Mouse (Mus musculus) neural tube, embryonic 15.5 days (tissue): ENCODE measurements around the gene Cep126. TPM values are rescaled to one million over a fixed set of nuclear protein-coding genes. Genes with fewer than 3 reads are reported as not detected.

ENCODE experiments used
- ATAC-seq: fragments of 200-750 bp; cut with Nextera tagmentation; 2 replicates; pipeline ENCODE4 v1.8.0; 2017; ENCODE audit warnings: mild to moderate bottlenecking, moderate TSS enrichment, moderate library complexity; ENCODE audit not compliant: low FRiP score
- H3K27ac ChIP-seq: fragments of 300-500 bp; sonication (generic); replicated peaks from 2 replicates; pipeline ENCODE4 v1.5.1; 2015; ENCODE audit warnings: mild to moderate bottlenecking, inconsistent platforms
- H3K27me3 ChIP-seq: fragments of 300-500 bp; sonication (generic); replicated peaks from 2 replicates; pipeline ENCODE4 v1.6.1; 2015; ENCODE audit warnings: inconsistent platforms
- H3K36me3 ChIP-seq: fragments of 300-500 bp; sonication (generic); 2 replicates; pipeline ENCODE4 v1.6.1; 2015; ENCODE audit warnings: inconsistent platforms
- H3K4me1 ChIP-seq: fragments of 300-500 bp; sonication (generic); 2 replicates; pipeline ENCODE4 v1.6.1; 2015; ENCODE audit warnings: inconsistent platforms
- H3K4me2 ChIP-seq: fragments of 300-500 bp; sonication (generic); 2 replicates; pipeline ENCODE4 v1.6.1; 2015; ENCODE audit warnings: inconsistent platforms, mild to moderate bottlenecking, moderate library complexity
- H3K4me3 ChIP-seq: fragments of 300-500 bp; sonication (generic); replicated peaks from 2 replicates; pipeline ENCODE4 v1.5.1; 2015; ENCODE audit warnings: mild to moderate bottlenecking, inconsistent platforms
- H3K9ac ChIP-seq: fragments of 300-500 bp; sonication (generic); replicated peaks from 2 replicates; pipeline ENCODE4 v1.6.1; 2015; ENCODE audit warnings: mild to moderate bottlenecking, inconsistent platforms
- H3K9me3 ChIP-seq: fragments of 300-500 bp; sonication (generic); replicated peaks from 2 replicates; pipeline ENCODE4 v1.6.1; 2016; ENCODE audit warnings: inconsistent platforms
- WGBS: fragments of 180-500 bp; shearing (Covaris S2); methylation state at CpG from one replicate; pipeline ENCODE4 v1.1.7; 2015; ENCODE audit warnings: mixed read lengths; 5-methylcytosine and 5-hydroxymethylcytosine counted together
- polyA plus RNA-seq: library from polyadenylated mRNA; unstranded; fragments of >200 nt; fragmentation: Nextera tagmentation; extraction: Ambion mirVana; gene quantifications from 2 replicates; pipeline ENCODE4 v1.2.1, GENCODE M21; 2015

The Cep126 gene
- 3.1 and 4.7 TPM in 2 replicates for polyA plus RNA-seq

DNA sequence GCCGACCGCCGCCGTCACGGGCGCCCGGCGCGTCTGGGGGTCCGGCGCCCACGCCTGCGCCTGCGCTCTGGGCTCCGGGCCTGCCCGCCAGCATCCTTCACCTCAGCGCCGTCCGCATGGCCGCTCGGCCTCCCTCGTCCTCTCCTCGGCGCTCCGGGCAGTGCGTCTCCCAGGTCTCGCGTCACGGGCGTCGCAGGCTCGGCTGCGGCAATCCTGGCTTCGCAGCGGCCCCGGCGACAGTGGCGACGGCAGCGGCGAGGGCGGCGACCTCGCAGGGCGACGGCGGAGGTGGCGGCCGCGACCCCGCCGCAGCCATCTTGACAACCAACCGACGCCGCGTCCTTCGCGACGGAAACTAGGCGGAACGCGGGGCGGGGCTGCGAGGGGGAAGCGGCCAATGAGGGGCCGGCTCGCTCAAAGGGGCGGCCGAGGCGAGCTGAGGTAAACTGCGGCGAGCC is at the start of gene Cep126:
Gene Cep126, minus strand, starts transcription at position 178 of the 458 bp plus-strand sequence.
- Histone ChIP-seq H3K4me3 (peak within 1 kb of the TSS; percentile 88), H3K27ac (peak within 1 kb of the TSS; percentile 60; the same call in 1 of the 2 replicates), H3K4me2 (peak within 1 kb of the TSS; percentile 64), H3K4me1 (peaks cover 7% of the 10 kb centered on the region), H3K36me3 (no peaks in the 10 kb centered on the region), H3K9ac (peak within 1 kb of the TSS; percentile 75), H3K27me3 (0 out of 2 replicates have a peak, but pooled peaks cover 2% of the 10 kb centered on the region), H3K9me3 (no peaks in the 10 kb centered on the region)
- peak; percentile 99 for ATAC-seq
- WGBS: under 1% methylated on average over 70 of the region's 72 CpGs

DNA sequence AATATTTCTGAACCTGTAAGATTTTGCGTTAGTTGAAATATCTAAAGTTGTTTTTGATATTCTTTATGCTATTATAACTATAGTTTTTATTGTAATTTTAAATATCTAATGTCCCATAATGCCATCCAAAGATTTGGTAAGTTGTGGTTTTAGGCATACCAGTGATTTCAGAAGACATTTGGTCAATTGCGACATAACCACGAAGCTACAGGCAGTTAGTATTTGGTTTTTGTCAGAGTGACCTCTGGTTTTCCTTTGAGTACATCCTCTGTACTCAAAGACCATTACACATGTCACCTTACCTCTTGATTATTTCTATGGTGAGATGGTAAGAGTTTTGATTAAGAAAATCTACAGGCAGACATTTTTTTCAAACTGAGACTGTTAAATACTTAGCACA is 45.5 kb upstream of the Cep126 start:
- Histone ChIP-seq H3K4me2 (no peak overlapping the region), H3K9me3 (no peaks in the 10 kb centered on the region), H3K36me3 (no peaks in the 10 kb centered on the region), H3K9ac (no peak overlapping the region), H3K4me1 (no peaks in the 10 kb centered on the region), H3K27ac (no peak overlapping the region), H3K4me3 (no peak overlapping the region), H3K27me3 (no peaks in the 10 kb centered on the region)
- WGBS: 90% methylated on average over 3 of the region's 3 CpGs
- ATAC-seq: no peak

DNA sequence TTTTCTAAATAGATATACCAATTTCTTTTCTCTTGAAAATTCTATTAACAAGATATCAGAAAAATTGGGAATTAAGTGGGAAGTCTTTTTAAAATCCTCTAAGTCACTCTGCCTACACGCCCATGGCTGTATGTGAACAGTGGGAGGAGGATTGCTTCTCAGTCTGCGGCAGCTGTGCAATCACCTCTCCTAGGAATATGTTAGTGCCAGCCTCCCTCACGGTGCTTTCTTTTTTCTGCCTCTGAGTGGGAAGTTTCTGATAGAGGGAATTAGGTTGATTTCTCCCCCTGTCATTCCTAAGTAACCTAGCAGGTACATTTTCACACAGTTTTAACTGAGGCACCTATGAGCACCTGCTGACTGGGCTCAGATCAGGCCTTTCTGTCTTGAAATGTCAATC is 43.0 kb upstream of the Cep126 start:
- Histone ChIP-seq H3K36me3 (no peaks in the 10 kb centered on the region), H3K4me1 (no peaks in the 10 kb centered on the region), H3K27ac (no peak overlapping the region), H3K4me3 (no peak overlapping the region), H3K27me3 (no peaks in the 10 kb centered on the region), H3K9ac (no peak overlapping the region), H3K4me2 (no peak overlapping the region), H3K9me3 (no peaks in the 10 kb centered on the region)
- no peak for ATAC-seq
- 77% methylated on average over 3 of the region's 3 CpGs for WGBS

DNA sequence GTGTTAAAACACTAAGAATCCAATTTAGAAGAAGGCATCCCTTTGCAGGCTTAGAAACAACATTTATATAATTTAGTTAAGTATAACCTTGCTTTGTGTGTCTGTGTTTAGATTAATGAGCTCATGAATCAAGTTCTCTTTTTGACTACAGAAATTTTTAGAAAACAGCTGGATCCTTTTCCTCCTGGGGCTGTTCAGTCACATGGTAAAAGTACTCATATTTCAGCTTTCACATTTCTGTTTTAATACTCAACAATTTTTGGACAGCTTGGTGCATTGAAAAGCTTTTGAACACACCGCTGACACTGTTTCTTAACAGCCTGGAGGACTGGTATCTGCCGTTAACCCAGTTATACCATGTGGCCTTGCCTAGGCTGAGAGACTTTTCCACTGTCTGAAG is 22.9 kb upstream of the Cep126 start:
- Histone ChIP-seq H3K9ac (no peak overlapping the region), H3K27ac (no peak overlapping the region), H3K4me2 (no peak overlapping the region), H3K4me3 (no peak overlapping the region), H3K27me3 (no peaks in the 10 kb centered on the region), H3K36me3 (no peaks in the 10 kb centered on the region), H3K4me1 (no peaks in the 10 kb centered on the region), H3K9me3 (no peaks in the 10 kb centered on the region)
- 87% methylated on average over 2 of the region's 2 CpGs for WGBS
- no peak for ATAC-seq

DNA sequence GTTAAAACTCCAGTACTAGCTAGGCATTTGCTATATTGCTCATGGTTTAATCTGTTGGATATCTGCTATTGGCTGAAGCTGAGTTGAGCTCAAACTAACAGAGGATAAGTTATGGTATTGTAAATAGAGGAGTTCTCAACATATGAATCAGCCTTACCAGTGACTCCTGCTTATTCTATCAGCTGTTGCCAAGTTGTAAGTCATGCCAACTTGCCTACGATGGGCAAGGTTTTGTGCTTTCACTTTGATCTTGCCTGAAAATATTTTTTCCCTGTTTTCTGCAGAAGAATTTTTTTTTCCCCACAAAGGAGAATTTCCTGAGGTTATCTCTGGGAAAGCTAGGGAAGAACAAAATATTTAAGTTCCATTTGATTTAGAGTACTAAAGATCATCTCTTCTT is 5.4 kb upstream of the Cep126 start:
- Histone ChIP-seq H3K9me3 (no peaks in the 10 kb centered on the region), H3K27me3 (0 out of 2 replicates have a peak, but pooled peaks cover 2% of the 10 kb centered on the region), H3K4me3 (no peak overlapping the region), H3K9ac (no peak overlapping the region), H3K4me1 (peaks cover 4% of the 10 kb centered on the region), H3K4me2 (no peak overlapping the region), H3K27ac (no peak overlapping the region), H3K36me3 (no peaks in the 10 kb centered on the region)
- WGBS: 83% methylated on average over 1 of the region's 1 CpGs
- ATAC-seq: no peak

DNA sequence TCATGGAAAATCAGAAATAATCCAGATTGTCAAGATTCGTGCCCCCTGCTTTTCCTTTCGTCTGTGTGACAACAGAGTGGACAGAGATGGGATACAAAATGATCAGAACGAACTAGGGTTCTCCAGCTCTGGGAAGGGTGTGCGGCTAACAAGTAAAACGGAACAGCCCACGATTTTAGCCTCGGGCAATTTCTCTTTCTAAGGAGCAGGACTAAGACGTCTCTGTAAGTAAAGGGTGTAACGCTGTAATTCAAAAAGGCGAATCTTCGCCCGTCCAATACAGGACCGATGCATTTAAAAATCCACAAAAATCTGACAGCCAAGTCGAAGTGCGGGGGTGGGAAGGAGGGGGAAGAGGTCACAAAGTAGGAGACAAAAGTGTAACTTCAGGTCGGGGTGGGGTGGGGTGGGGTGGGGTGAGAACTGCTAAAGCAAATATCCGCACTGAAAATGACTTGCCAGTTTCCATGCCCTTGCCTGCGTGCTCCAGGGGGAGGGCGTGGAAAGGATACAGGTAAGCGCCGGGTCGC is 443 bp downstream of the Cep126 start:
- H3K9me3 ChIP-seq: no peaks in the 10 kb centered on the region
- peak overlapping the region; percentile 64 for H3K4me2 ChIP-seq
- H3K27ac ChIP-seq: peak overlapping the region; percentile 60; the same call in 1 of the 2 replicates
- ATAC-seq: peak; percentile 39
- peaks cover 7% of the 10 kb centered on the region for H3K4me1 ChIP-seq
- WGBS: 3% methylated on average over 22 of the region's 22 CpGs
- 0 out of 2 replicates have a peak, but pooled peaks cover 2% of the 10 kb centered on the region for H3K27me3 ChIP-seq
- peak overlapping the region; percentile 75 for H3K9ac ChIP-seq
- peak overlapping the region; percentile 88 for H3K4me3 ChIP-seq
- no peaks in the 10 kb centered on the region for H3K36me3 ChIP-seq

DNA sequence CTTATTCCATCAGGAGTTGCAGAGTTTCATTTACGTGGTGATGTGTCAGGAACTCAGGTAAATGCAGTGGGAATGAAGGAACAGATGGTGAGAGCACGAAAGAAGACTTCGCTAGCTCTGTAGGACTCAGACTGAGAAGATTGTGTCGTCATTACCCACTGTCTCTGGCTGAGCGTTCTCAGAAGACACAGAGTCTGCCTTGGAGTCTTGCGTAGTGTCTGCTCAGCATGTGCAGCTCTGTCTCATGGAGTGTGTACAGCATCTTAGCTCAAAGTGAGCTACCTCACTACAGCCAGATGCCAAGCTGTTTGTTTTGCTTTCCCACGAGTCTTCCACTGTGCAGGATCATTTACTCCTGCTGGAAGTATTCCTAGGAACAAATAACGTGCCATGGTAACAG is 10.6 kb downstream of the Cep126 start:
- H3K27ac ChIP-seq: no peak overlapping the region
- no peak overlapping the region for H3K9ac ChIP-seq
- WGBS: 67% methylated on average over 8 of the region's 8 CpGs
- H3K27me3 ChIP-seq: no peaks in the 10 kb centered on the region
- H3K36me3 ChIP-seq: peaks cover 13% of the 10 kb centered on the region
- H3K4me3 ChIP-seq: no peak overlapping the region
- no peak overlapping the region for H3K4me2 ChIP-seq
- H3K4me1 ChIP-seq: no peaks in the 10 kb centered on the region
- peak; percentile 75 for ATAC-seq
- H3K9me3 ChIP-seq: no peaks in the 10 kb centered on the region

DNA sequence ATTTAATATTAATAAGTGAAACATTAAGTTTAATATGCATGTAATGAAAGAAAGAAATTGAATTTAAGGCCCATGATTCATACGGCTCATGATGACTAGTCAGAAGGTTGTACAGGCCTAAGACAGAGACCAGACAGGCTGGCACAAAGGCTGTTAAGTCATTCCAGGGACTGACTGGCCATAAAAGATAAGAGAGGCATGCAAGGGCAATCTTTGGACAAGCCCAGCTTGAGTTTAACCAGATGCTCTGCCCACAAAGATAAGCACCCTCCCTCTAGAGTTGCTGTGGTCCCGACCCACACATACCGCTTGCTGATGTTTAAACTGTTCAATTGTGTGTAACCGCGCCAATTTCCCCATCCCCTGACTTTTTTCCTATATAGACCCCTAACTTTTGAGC is 19.6 kb downstream of the Cep126 start:
- no peak overlapping the region for H3K4me3 ChIP-seq
- no peaks in the 10 kb centered on the region for H3K27me3 ChIP-seq
- WGBS: 98% methylated on average over 5 of the region's 5 CpGs
- H3K4me1 ChIP-seq: no peaks in the 10 kb centered on the region
- H3K9ac ChIP-seq: no peak overlapping the region
- no peaks in the 10 kb centered on the region for H3K9me3 ChIP-seq
- no peak for ATAC-seq
- H3K36me3 ChIP-seq: peaks cover 38% of the 10 kb centered on the region
- no peak overlapping the region for H3K27ac ChIP-seq
- no peak overlapping the region for H3K4me2 ChIP-seq

DNA sequence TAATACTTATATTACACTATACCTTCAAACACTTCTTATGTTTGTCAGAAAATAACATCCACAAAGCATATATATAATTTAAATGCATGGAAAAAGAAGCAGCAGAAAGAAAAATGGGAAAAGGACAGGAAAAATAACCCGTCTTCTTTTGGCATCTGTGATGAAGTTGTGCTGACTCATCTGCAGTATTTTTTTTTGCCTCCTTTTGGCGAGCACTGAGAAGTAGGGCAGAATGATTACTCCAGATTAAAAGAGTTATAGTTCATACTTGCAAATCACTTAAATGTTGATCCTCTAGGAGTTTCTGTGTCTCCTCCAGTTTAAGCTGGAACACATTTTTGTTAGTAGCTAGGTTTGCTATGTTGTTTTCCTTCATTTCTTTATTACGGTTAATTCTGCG is 31.0 kb downstream of the Cep126 start:
- Histone ChIP-seq H3K4me1 (no peaks in the 10 kb centered on the region), H3K4me3 (no peak overlapping the region), H3K9me3 (no peaks in the 10 kb centered on the region), H3K27ac (no peak overlapping the region), H3K4me2 (no peak overlapping the region), H3K36me3 (peaks cover 5% of the 10 kb centered on the region; the same call in 1 of the 2 replicates), H3K27me3 (no peaks in the 10 kb centered on the region), H3K9ac (no peak overlapping the region)
- ATAC-seq: no peak
- 91% methylated on average over 4 of the region's 4 CpGs for WGBS

DNA sequence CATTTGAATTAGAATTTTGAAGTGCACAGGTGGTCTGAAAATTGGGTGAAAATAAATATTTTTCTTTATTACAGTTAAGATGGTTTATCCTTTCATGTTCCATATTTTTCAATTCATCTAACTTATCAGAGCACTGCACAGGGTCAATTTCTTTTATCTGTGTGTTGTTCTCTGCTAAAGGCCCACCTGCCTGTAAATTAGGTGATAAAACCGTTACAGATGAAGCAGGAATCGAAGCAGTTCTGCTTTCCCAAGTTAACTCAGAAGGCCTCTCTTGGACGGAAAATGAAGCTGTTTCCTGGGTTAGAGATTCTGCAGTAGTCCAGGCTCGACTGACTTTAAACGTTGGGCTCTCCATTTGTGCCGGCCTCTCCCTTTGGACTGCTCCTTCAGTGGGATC is 33.1 kb downstream of the Cep126 start:
- peaks cover 5% of the 10 kb centered on the region; the same call in 1 of the 2 replicates for H3K36me3 ChIP-seq
- no peak overlapping the region for H3K4me2 ChIP-seq
- H3K27ac ChIP-seq: no peak overlapping the region
- no peaks in the 10 kb centered on the region for H3K27me3 ChIP-seq
- ATAC-seq: no peak
- H3K9me3 ChIP-seq: no peaks in the 10 kb centered on the region
- H3K4me1 ChIP-seq: no peaks in the 10 kb centered on the region
- 85% methylated on average over 6 of the region's 6 CpGs for WGBS
- no peak overlapping the region for H3K4me3 ChIP-seq
- no peak overlapping the region for H3K9ac ChIP-seq

DNA sequence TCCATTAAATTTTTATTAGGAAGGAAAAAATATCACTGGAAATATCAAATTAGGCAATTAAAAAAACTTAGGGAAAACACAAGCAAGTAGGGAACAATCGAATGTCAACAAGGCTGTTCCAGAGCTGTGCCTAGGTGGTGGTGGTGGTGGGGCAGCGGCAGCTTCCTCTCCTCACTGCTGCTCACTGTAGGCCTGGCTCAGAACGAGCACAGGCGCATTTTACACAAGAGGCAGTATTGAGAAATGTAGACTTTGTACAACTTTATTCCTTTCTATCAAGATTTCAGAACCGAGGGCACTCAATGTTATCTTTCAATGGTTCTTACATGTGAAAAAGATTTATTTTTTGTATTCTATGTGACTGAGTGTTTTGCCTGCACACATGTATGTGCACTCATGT is 55.2 kb downstream of the Cep126 start:
- ATAC-seq: no peak
- no peaks in the 10 kb centered on the region for H3K27me3 ChIP-seq
- WGBS: 94% methylated on average over 5 of the region's 5 CpGs

DNA sequence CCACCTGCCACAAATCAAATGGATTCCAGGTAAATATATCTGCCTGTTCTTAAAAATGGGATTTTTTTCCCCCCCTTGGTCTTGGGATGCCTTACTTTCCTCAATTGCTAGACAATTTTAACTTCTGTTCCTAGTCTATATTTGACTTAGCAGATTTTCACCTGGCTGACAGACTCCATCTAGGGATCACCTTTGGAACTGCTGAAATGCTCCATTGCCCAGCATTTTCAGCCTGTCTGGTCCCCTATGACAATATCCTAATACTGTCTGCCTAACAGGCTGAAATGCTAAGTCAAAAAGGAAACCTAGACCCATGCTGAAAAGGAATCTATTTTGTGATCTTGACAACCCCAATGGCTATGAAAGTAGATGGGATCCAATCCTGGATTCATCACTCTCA is 59.7 kb downstream of the Cep126 start:
- peak; percentile 41; the same call in 1 of the 2 replicates for ATAC-seq
- no peak overlapping the region for H3K27ac ChIP-seq

More for the DNA sequence above, 55.2 kb downstream of the Cep126 start:
- Histone ChIP-seq H3K9me3 (no peaks in the 10 kb centered on the region), H3K4me1 (no peaks in the 10 kb centered on the region), H3K4me2 (no peak overlapping the region), H3K27ac (no peak overlapping the region), H3K36me3 (0 out of 2 replicates have a peak, but pooled peaks cover 2% of the 10 kb centered on the region), H3K9ac (no peak overlapping the region), H3K4me3 (no peak overlapping the region)

More for the DNA sequence above, 59.7 kb downstream of the Cep126 start:
- H3K9me3 ChIP-seq: no peaks in the 10 kb centered on the region
- H3K4me2 ChIP-seq: no peak overlapping the region
- no peaks in the 10 kb centered on the region for H3K4me1 ChIP-seq
- no peaks in the 10 kb centered on the region for H3K27me3 ChIP-seq
- no peak overlapping the region for H3K9ac ChIP-seq
- H3K36me3 ChIP-seq: 0 out of 2 replicates have a peak, but pooled peaks cover 2% of the 10 kb centered on the region
- H3K4me3 ChIP-seq: no peak overlapping the region
